Mouse (Mus musculus): ENCODE results near the gene Pex6. TPM values are rescaled to one million over a fixed set of nuclear protein-coding genes. Genes with fewer than 3 reads are reported as not detected.

Pex6 gene
- polyA plus RNA-seq, 1 experiment, result 105 TPM

DNA sequence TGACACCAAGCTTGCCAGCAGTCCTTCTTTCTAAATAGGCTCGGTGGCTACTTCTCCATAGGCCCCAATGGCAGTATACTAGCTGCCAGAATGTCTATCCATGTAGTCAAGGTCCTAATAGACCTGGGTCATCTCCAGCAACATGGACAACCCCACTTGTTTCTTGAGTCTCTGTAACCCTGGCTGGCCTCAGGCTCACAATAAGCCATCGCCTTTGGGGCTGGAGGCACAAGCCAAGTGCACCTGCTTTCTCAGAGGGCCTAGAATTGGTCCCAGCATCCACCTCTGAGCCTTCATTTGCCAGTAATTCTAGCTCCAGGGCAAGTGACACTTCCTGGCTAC, 62.8 kb downstream of the Pex6 start:
- Histone ChIP-seq H3K27me3 (ENCODE audit: control insufficient read depth, insufficient read depth, low read length) (no peaks in the 10 kb centered on the region), H3K4me1 (replicated peaks; ENCODE audit: control insufficient read depth, insufficient read depth, low read length) (peaks cover 14% of the 10 kb centered on the region), H3K27ac (ENCODE audit: control insufficient read depth, insufficient read depth, low read length) (no peak overlapping the region), H3K36me3 (ENCODE audit: control insufficient read depth, insufficient read depth, low read length) (peaks cover 38% of the 10 kb centered on the region), H3K4me3 (ENCODE audit: control insufficient read depth, insufficient read depth, low read length) (no peak overlapping the region)
- 66% methylated on average over 2 of the region's 2 CpGs for WGBS
- DNase-seq, result no peak
- no peak for TF ChIP-seq POLR2A (IDR thresholded peaks at IDR 0.05; ENCODE audit: control insufficient read depth, extremely low read depth, insufficient read depth, low read length, poor library complexity)
- no peak for TF ChIP-seq CTCF (IDR thresholded peaks at IDR 0.05; ENCODE audit: borderline replicate concordance, control insufficient read depth, extremely low read depth, insufficient read depth, low read length, poor library complexity)

GRCm38 (mm10) chr17:46775070-46775469, 63.8 kb downstream of the Pex6 start:
- 95% methylated on average over 9 of the region's 9 CpGs for WGBS
- TF ChIP-seq POLR2A (IDR thresholded peaks at IDR 0.05; ENCODE audit: control insufficient read depth, extremely low read depth, insufficient read depth, low read length, poor library complexity) (no peak), CTCF (IDR thresholded peaks at IDR 0.05; ENCODE audit: borderline replicate concordance, control insufficient read depth, extremely low read depth, insufficient read depth, low read length, poor library complexity) (no peak)

More at GRCm38 (mm10) chr17:46775070-46775469, 63.8 kb downstream of the Pex6 start:
- H3K4me3 ChIP-seq (ENCODE audit: control insufficient read depth, insufficient read depth, low read length), result no peak overlapping the region
- H3K27me3 ChIP-seq (ENCODE audit: control insufficient read depth, insufficient read depth, low read length), result no peaks in the 10 kb centered on the region
- peaks cover 11% of the 10 kb centered on the region for H3K4me1 ChIP-seq (replicated peaks; ENCODE audit: control insufficient read depth, insufficient read depth, low read length)
- H3K27ac ChIP-seq (ENCODE audit: control insufficient read depth, insufficient read depth, low read length), result no peak overlapping the region
- peaks cover 48% of the 10 kb centered on the region for H3K36me3 ChIP-seq (ENCODE audit: control insufficient read depth, insufficient read depth, low read length)
- DNase-seq, result no peak

Other genes with a start within 250 kb of the Pex6 start
- gene Ttbk1, start 223.8 kb upstream of the Pex6 start, polyA plus RNA-seq (2012; rRNA removed), result 1.0 and 1.1 TPM in 2 replicates
- 14.0 and 17.7 TPM in 2 replicates for gene Dnph1, start 214.8 kb upstream of the Pex6 start, polyA plus RNA-seq (2012; rRNA removed)
- gene Cul9, start 165.1 kb upstream of the Pex6 start, polyA plus RNA-seq (2012; rRNA removed), result 21.8 and 22.0 TPM in 2 replicates
- gene Srf, start 155.3 kb upstream of the Pex6 start, polyA plus RNA-seq (2012; rRNA removed), result 297 and 310 TPM in 2 replicates
- 11.9 and 15.8 TPM in 2 replicates for gene Ptk7, start 82.0 kb upstream of the Pex6 start, polyA plus RNA-seq (2012; rRNA removed)
- gene Klc4, start 65.4 kb upstream of the Pex6 start, polyA plus RNA-seq (2012; rRNA removed), result 22.6 and 24.0 TPM in 2 replicates
- 68.3 and 91.0 TPM in 2 replicates for gene Mrpl2, start 65.2 kb upstream of the Pex6 start, polyA plus RNA-seq (2012; rRNA removed)
- gene Cul7, start 61.1 kb upstream of the Pex6 start, polyA plus RNA-seq (2012; rRNA removed), result 47.9 and 50.1 TPM in 2 replicates
- gene Rrp36, start 37.1 kb upstream of the Pex6 start, polyA plus RNA-seq (2012; rRNA removed), result 43.8 and 47.8 TPM in 2 replicates
- gene Mea1, start 32.7 kb upstream of the Pex6 start, polyA plus RNA-seq (2012; rRNA removed), result 47.8 and 55.7 TPM in 2 replicates
- gene Klhdc3, start 30.5 kb upstream of the Pex6 start, polyA plus RNA-seq (2012; rRNA removed), result 116 and 124 TPM in 2 replicates
- gene Ppp2r5d, start 6.4 kb upstream of the Pex6 start, polyA plus RNA-seq (2012; rRNA removed), result 113 and 117 TPM in 2 replicates
- gene Gnmt, start 17.7 kb downstream of the Pex6 start, polyA plus RNA-seq (2012; rRNA removed), result 4.4 and 10.6 TPM in 2 replicates
- 61.5 and 67.1 TPM in 2 replicates for gene Cnpy3, start 40.8 kb downstream of the Pex6 start, polyA plus RNA-seq (2012; rRNA removed)
- 126 and 163 TPM in 2 replicates for gene Ptcra, start 52.2 kb downstream of the Pex6 start, polyA plus RNA-seq (2012; rRNA removed)
- gene 2310039H08Rik, start 61.2 kb downstream of the Pex6 start, polyA plus RNA-seq (2012; rRNA removed), result 106 TPM in 2 replicates
- 30.7 and 33.8 TPM in 2 replicates for gene Rpl7l1, start 71.2 kb downstream of the Pex6 start, polyA plus RNA-seq (2012; rRNA removed)
- gene Bicral, start 147.0 kb downstream of the Pex6 start, polyA plus RNA-seq (2012; rRNA removed), result 19.3 and 28.1 TPM in 2 replicates
- gene Tbcc, start 179.2 kb downstream of the Pex6 start, polyA plus RNA-seq (2012; rRNA removed), result 23.7 and 28.5 TPM in 2 replicates
- gene Prph2, start 199.0 kb downstream of the Pex6 start, polyA plus RNA-seq (2012; rRNA removed), result 0.09 and 0.15 TPM in 2 replicates

All from thymus, adult 2 months (tissue).